Mouse (Mus musculus): ENCODE results near the gene Bbc3.
A peak's percentile ranks its signal among the peaks of the same experiment; 100 is the strongest.
"Not testable (repeated sequence)": the region's sequence is repeated elsewhere in the genome, so short reads cannot be mapped to it uniquely, and the experiment has no call there.

Bbc3 gene

DNA sequence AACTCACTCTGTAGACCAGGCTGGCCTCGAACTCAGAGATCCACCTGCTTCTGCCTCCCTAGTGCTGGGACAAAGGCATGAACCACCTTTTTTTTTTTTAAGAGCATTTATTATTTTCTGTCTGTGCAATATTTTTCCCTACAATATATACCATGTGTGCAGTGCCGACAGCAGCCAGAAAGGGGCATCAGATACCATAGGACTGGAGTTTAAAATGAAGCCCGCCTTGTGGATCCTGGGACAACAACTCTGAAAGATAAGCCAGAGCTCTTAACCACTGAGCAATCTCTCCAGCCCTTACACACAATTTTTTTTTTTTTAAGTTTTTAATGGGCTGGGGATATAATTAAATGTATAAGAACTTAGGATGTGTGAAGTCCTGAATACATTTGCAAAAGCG, 13.8 kb upstream of the Bbc3 start:
- DNase-seq (ENCODE audit: inconsistent ontology term), result peak; percentile 60

DNA sequence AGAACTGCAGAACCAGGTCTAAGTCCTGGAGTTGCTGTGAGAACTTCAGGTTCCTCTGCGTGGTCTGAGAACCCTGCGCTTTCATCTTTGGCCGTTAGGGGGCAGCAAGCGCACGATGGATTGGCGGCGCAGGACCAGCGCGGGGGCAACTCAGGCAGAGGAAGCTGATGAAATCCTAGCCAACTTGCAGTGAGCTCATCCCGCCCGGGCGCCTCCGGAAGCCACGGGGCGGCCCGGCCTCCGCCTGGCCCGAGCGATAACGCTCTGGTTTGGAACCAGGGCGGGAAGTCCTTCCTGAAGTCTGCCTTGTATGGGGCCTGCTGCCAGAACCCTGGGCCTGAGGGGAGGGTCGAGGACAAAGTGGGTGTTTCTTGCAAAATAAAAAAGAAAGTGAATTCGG, 13.4 kb upstream of the Bbc3 start:
- DNase-seq (ENCODE audit: inconsistent ontology term), result peak; percentile 97

DNA sequence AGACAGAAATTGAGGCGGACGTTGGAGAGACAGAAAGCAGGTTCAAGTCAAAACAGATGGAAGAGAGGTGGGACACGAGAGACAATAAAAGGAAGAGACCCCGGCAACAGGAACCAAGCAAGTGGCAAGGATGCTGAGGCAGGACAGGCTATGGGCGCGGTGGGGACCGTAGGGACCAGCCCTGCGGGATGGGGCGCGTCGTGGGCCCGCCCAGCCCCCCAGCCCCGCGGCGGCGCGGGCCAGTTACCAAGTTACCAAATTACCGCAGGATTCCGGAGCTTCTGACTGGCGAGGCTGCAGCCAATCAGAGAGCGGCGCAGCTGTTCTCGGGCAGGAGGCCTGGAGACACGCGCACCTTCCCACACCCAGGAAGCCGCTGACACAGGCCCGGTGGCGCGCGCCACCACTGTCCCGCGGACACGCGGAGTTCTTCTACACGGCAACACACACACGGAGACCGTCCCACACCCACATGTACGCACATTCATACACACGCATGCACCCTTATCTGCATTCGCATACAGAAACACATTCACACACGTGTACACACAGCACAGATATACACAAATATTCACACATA, 12.8 kb upstream of the Bbc3 start:
- peak; percentile 94 for DNase-seq (ENCODE audit: inconsistent ontology term)

DNA sequence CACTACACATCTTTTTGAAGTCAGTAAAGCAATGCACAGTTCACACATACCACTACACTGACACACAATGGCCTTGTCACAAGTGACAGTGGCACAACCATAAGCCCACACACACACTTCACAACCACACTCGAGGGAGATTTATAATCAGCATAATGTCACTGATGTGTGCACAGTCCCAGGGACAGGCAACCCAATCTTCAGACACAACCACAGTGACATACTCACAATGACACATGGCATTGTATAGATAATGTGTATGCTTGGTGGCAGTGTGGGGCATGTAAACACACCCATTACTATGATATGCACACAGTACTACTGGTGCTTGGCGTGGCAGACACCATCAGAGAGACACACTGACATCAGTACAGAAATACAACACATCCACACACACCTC, 12.0 kb upstream of the Bbc3 start:
- DNase-seq (ENCODE audit: inconsistent ontology term), result no peak

DNA sequence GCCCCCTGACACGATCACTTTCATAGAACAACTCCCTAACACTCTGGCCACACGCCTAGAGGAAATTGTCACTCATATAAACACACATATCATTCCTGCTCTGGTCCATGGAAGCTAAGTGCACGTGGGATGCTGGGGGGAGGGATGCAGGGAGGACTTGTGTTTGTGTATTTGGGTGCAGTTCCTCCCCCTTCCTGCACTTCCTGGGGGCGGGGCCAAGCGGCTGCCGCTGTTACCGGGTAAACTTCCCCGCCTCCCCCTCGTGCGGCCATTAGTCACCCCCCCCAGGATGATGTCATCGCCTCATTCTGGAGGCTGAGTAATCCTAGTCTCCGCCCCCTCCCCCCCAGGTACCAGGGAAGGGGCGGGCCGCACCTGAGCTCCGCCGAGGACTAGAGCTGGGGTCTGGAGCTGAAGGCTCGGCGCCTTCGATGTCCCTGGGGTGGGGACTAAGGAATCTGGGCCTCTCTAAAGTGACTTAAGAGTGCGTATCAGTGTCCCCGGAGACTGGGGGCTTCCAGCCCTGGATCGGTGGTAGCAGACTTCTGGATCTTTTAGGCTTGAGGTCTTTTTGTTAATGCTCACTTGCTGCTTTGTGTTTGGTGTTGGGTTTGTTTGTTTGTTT, 11.3 kb upstream of the Bbc3 start:
- peak; percentile 97 for DNase-seq (ENCODE audit: inconsistent ontology term)

DNA sequence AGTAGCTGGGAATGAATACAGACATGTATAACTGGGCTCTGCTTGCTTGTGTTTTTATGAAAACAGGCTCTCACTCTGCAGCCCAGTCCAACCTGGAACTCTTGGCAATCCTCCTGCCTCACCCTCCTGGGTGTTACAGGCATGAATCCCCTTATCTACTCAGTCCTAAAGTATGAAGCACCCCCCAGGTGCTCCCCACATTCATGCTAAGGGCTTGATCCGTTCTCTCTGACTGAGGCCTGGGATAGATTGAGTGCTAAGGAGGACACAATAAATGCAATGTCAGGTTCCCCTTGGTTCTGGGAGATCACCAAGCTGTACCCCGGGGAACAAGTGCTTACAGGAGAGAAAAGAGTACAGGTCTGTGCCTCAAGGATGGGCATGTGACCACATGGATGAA, 10.6 kb upstream of the Bbc3 start:
- DNase-seq (ENCODE audit: inconsistent ontology term), result no peak

DNA sequence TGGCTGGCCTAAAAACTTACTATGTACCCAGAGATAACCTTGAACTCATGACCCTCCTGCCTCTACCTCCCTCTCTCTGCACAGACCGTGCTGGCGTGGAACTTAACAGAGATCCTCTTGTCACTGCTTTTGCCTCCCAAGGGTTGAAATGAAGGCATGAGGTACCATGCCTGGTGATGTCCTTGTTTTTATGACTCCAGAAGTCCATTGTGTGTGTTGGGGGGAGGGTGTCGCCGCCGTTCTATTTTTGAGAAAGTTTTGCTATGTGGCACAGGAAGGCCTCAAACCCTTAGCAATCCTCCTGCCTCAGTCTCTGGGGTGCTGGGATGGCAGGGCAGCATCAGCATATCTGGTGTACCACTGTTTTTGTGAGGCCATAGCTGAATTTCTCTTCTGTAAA, 9.3 kb upstream of the Bbc3 start:
- no peak for DNase-seq (ENCODE audit: inconsistent ontology term)

DNA sequence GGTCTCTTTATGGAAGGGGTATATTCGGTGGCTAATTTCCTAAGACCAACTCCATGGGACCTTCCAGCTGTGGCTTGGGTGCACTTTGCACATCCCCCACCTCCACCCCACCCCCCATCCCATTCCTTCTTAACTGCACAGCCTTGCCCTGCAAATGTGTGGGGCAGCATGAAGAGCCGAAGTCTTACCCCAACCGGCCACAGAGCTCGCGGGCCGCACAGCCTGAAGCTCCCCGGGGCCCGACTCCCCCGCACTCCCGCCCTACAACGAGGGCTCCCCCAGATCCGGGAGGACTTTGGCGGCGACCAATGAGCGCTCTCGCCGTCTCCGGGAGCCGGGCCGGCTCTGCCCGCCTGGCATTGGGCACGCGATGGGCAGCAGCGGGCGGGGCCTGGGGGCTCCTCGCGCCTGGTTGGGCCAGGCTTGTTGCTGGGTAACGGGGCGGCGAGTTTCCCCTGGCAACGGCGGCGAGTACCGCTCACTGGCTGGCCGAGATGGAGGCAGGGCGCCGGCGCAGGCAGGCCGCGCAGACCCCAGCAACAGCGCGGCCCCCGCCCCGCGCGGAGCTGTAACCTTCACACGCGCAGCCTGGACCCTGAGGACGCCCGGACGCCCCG, 8.7 kb upstream of the Bbc3 start:
- peak; percentile 98 for DNase-seq (ENCODE audit: inconsistent ontology term)

DNA sequence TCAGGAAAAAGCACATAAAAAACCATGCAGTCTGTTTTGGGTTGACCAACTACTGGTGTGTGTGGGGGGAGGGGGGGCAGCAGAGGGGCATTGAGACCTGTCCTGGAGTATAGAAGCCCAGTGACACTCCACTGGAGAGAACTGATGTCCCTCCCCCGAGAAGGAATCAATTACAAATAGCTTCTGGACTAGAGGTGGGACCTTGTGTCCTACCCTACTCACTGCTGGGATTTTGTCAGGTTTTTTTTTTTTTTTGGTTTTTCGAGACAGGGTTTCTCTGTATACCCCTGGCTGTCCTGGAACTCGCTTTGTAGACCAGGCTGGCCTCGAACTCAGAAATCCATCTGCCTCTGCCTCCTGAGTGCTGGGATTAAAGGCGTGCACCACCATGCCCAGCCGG, 1.1 kb upstream of the Bbc3 start:
- not testable (repeated sequence) for DNase-seq (ENCODE audit: inconsistent ontology term)

DNA sequence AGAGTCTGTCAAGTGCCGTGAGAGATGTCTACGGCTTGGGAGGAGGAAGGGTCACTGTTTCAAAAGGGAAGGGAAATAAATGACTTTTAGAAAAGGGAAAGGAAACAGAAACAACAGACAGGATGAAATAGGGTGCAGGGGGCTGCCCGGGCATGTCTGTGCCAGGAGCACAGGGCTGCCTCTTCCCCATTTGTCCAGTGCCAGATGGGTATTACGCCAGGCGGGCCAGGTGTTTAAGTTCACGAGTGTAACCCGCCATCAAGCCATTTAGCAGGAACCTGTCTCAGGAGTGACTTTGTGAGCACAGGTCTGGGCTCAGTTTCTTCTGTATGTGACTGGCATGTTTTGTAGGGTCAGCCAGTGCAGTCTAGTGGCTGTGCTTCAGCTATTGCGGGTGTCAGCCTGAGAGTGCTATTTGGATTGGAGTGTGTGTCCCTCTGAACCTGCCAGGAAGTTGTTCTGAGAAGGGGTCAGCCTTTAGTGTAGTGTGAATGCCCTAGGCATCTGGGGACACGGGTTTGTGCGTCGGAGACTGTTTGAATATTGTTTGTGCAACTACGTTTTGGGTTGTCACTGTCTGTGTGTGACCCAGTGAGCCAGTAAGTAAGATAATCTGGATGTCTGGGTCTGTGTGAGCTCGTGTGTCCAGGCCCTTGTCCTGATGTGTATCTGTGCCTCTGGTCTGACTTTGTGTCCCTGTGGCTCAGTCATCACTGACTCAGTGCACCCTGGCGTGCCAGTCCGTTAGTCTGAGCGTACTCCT, 543 bp downstream of the Bbc3 start:
- DNase-seq (ENCODE audit: inconsistent ontology term), result peak; percentile 72

DNA sequence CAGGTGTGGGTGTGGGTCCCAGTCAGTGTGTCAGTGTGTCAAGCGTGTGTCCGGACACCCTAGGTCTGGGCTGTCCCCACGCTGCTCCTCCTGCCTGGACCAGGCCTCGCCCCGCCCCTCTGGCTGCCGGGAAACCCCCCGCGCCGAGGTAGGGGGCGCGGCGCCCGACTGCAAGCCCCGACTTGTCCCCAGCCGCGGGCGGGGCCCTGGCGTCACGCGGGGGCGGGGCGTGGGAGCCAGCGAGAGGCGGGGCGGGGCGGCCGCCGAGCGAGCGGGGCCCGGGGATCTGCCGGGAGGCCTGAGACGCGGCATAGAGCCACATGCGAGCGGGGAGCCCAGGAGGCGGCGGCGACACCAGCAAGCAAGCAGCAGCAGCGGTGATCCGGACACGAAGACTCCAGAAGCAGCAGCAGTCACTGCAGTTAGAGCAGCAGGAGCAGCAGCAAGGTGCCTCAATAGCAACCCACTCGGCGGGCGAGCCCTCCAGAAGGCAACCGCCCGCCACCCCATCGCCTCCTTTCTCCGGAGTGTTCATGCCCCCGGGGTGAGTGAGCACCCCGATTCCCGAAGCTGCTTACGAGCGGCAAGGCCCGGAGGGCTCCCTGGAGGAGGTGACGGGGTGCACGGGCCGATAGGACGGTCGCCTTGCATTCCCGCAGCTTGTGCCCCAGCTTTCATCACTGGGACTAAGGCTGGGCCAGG, 1.3 kb downstream of the Bbc3 start:
- peak; percentile 98 for DNase-seq (ENCODE audit: inconsistent ontology term)

DNA sequence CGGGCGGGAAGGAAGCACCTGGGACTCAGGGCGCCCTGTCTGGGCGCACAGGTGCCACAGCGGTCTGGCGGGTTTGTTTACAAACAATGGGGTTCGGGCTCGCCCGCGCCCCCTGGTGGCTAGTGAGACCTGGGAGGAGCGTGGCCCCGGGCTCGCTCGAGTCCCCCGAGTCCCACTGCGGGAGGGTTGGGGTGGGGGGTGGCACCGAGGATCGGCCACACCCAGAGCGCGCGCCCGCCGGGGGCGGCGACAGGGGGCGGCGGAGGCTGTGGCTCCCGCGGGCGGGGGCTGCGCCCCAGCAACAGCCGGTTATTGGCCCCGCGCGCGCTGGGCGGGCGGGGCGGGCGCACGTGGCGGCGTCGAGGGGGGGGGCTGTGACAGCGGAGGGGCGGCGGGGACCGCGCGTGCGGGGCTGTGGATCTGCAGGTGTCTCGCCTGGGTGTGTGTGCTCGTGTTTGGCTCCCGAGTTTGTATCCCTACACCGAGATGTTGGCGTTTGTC, 1.9 kb downstream of the Bbc3 start:
- DNase-seq (ENCODE audit: inconsistent ontology term), result peak; percentile 98

DNA sequence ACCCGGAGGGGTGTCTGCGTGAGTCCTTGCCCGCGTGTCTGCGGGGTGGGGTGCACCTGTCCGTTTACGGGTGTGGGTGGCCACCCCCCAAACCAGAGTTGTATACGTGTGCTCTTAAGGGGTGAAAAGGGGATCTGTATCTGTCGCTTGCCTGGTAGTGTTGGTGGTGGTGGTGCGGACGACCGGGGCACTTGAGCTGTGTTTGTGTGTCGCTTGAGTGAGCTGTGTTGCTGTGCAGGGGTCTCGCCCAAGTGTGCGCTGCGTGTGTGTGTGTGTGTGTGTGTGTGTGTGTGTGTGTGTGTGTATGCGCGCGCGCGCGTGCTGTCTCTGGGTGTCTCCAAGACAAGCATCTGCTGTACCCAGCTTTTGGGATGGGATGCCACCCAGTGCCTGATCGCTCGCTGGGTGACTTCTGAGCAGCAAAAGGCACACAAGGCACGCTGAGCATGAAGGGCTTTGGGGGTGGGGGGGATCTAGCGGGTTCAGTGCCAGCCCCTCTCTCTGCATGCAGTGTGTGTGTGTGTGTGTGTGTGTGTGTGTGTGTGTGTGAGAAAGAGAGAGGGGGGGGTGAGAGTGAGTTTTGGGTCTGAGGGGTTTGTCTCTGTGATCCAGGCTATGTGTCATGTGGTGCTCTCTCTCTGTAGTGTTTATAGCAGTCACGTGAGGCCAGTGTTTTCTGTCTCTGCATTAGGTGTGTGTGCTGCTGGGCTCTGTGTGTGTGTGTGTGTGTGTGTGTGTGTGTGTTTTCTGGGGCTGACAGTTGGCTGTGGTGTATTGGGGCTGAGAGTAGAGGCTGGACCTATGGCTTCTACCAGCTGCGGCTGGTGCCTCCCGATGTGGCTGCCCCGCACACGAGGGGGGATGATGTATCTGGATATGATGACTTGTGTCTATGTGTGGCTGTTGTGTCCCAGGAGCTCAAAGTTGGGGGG, 2.6 kb downstream of the Bbc3 start:
- peak; percentile 60 for DNase-seq (ENCODE audit: inconsistent ontology term)

DNA sequence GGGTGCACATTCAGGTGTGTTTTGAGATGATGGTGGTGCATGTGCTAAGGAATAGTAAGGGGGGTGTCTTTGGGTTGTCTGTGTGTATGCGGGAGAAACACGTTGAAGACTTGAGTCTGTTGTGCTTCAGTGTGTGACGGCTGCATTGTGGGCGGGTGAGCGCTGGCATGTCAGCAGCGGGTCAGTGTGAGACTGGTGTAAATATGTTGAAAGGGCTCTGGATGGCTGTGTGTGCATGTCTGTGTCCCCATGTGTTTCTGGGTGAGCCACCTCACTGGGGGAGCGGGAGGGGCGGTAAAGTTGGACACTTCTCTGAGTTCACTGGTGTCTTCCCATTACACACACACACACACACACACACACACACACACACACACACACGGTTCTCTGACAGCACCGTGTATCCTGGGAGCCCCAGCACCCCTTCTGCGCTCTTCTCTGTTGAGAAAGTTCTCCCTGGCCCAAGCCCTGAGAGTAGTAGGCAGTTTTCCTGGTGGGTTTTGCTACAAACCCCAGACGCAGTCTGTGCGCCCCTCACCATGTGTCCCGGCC, 3.3 kb downstream of the Bbc3 start:
- peak; percentile 60 for DNase-seq (ENCODE audit: inconsistent ontology term)

DNA sequence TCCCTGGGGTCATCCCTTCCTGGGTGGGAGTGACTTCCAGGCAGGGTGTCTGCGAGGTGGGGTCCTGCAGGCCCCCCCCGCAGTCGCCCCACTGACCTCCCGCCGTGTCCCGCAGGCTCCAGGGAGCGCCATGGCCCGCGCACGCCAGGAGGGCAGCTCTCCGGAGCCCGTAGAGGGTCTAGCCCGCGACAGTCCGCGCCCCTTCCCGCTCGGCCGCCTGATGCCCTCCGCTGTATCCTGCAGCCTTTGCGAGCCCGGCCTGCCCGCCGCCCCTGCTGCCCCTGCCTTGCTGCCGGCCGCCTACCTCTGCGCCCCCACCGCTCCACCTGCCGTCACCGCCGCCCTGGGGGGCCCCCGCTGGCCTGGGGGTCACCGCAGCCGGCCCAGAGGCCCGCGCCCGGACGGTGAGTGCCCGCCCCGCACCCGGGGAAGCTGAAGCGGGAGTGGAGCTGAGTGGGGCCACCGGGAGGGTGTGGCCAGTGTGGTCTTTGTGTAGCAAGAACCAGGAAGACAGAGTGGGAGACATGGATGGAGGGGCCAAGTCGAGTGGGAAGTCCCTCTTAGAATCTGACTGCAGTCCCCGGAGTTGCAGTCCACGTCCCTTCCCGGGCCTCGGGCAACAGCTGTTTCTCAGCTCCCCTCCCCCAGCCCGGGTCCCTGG, 3.9 kb downstream of the Bbc3 start:
- DNase-seq (ENCODE audit: inconsistent ontology term), result peak; percentile 71

DNA sequence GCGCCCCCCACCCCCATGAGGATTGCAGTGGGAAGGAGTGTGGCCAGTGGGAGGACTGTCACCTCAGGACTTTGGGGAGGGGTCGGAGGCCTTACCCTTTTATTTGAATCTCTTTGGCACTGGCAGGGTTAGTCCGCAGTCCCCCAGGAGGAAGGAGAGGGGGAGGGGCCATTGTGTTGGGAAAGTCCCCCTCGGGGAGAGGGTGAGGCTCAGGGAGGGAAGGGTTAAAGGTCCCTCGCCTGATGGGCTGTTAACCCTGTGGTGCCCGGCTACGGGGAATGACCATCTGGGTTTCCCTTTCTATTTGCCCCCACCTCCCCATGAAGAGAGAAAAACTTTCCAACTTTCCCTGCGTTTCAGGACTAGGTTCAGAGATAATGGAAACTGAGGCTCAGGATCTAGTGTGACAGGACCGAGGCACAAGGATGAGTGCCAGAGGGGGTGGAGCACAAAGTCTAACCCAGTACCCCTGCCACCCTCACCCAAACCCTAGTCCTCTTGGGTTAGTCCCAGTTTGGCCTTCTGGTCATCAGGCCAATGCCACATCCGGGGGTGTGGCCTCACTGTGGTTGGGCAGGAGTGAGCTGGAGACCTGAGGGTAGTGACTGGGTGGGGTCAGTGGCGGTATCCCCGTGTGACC, 4.6 kb downstream of the Bbc3 start:
- DNase-seq (ENCODE audit: inconsistent ontology term), result peak; percentile 90

DNA sequence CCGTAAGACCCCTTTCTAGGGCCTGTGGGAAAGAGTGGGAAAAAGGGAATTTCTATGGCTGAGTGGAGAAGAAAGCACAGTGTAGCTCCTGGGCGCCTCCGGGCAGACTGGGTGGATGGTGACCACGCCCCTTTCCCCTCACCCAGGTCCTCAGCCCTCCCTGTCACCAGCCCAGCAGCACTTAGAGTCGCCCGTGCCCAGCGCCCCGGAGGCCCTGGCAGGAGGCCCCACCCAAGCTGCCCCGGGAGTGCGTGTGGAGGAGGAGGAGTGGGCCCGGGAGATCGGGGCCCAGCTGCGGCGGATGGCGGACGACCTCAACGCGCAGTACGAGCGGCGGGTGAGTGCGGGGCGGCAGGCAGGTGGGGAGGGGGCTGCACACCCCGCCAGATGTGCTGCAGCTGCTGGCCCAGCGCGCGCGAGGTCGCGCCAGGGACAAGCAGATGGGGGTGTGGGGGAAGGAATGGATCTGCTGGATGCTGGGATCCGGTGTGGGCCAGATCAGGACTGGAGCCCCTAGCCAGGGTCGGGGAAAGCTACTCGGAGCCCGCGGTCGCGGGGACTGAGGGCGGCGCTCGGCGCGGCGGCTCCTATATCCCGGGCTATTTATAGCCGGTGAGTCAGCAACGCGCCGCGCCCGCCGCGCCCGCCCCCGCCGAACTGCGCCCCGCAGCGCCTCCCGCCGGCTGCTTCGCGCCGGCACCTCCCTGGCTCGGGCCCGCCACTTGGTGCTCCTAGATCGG, 5.5 kb downstream of the Bbc3 start:
- peak; percentile 89 for DNase-seq (ENCODE audit: inconsistent ontology term)

DNA sequence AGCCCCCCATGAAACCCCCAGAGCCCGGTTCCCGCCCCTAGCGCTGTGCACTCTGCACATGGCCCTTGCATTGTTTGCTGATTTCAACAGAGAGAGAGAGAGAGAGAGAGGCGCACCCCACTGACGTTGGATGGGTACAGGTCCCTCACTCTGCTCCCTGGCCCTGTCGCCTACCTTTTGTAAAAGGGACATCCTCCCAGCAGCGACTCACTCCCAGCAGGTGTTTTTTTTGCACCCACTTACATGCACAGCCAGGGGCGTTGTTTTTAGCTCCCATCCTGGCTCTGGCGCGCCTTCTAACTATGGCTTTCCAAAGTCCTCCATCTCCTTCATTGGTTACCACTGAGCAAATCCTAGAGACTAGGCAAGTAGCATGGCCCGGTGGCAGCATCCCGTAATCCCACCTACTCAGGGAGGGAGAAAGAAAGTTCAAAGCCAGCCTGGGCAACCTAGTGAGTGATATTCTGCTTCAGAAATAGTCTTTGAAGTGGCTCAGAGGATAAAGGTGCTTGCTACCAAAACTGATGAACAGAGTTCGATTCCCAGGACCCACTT, 6.1 kb downstream of the Bbc3 start:
- DNase-seq (ENCODE audit: inconsistent ontology term), result peak; percentile 30
